Mouse (Mus musculus) small intestine, adult 2 months (tissue): ENCODE data around the gene Fntb. TPM values are rescaled to one million over a fixed set of nuclear protein-coding genes. Genes with fewer than 3 reads are reported as not detected.
A peak's percentile ranks its signal among the peaks of the same experiment; 100 is the strongest.

Experiments used
- H3K27ac ChIP-seq: fragments of 200-500 bp; 2 replicates; pipeline ENCODE4 v1.5.1; 2012; ENCODE audit warnings: low read depth, low read length, control low read depth, inconsistent platforms; ENCODE audit not compliant: insufficient read depth
- H3K27me3 ChIP-seq: fragments of 200-500 bp; 2 replicates; pipeline ENCODE4 v1.6.1; 2012; ENCODE audit warnings: mild to moderate bottlenecking, moderate library complexity, low read length, inconsistent platforms; ENCODE audit not compliant: control insufficient read depth, insufficient read depth
- H3K36me3 ChIP-seq: fragments of 200-500 bp; 2 replicates; pipeline ENCODE4 v1.6.1; 2012; ENCODE audit warnings: mild to moderate bottlenecking, low read length, control low read depth, inconsistent platforms; ENCODE audit not compliant: control insufficient read depth, insufficient read depth
- H3K4me1 ChIP-seq: fragments of 200-500 bp; 2 replicates; pipeline ENCODE4 v1.6.1; 2012; ENCODE audit warnings: low read length, inconsistent platforms, mixed read lengths; ENCODE audit not compliant: control insufficient read depth, insufficient read depth, insufficient read length
- H3K4me3 ChIP-seq: fragments of 200-500 bp; 2 replicates; pipeline ENCODE4 v1.5.1; 2012; ENCODE audit warnings: low read depth, mild to moderate bottlenecking, control low read depth, inconsistent platforms, low read length, moderate library complexity
- CTCF ChIP-seq: fragments of 200-500 bp; IDR thresholded peaks from 2 replicates; pipeline ENCODE4 v1.5.1; 2012; ENCODE audit warnings: low read depth, mild to moderate bottlenecking, control low read depth, inconsistent platforms, low read length, moderate library complexity, mixed read lengths; ENCODE audit not compliant: insufficient replicate concordance, insufficient read length; ENCODE audit errors: extremely low read depth
- POLR2A ChIP-seq: fragments of 200-500 bp; IDR thresholded peaks from 2 replicates; pipeline ENCODE4 v1.6.1; 2012; ENCODE audit warnings: low read depth, mild to moderate bottlenecking, control low read depth, inconsistent platforms, low read length, moderate library complexity
- WGBS: fragments of 180-500 bp; shearing (Covaris S2); methylation state at CpG from one replicate; pipeline ENCODE4 v1.1.7; 2018; 5-methylcytosine and 5-hydroxymethylcytosine counted together
- polyA plus RNA-seq: library from polyadenylated mRNA; depleted of rRNA; stranded (reverse); fragments of >200 nt; gene quantifications from 2 replicates; pipeline ENCODE4 v1.2.3, GENCODE M21; 2012

Gene Fntb
- polyA plus RNA-seq, 1 experiment, result 27.1 TPM

- Histone ChIP-seq H3K4me3 (no peak overlapping the region), H3K4me1 (peaks cover 13% of the 10 kb centered on the region), H3K27me3 (no peaks in the 10 kb centered on the region), H3K27ac (no peak overlapping the region), H3K36me3 (0 out of 2 replicates have a peak, but pooled peaks cover 2% of the 10 kb centered on the region)
- WGBS, result 89% methylated on average over 3 of the region's 3 CpGs
- TF ChIP-seq CTCF, result no peak
- TF ChIP-seq POLR2A, result no peak
Observed at GRCm38 (mm10) chr12:76891160-76891559, 125.8 kb downstream of the Fntb start.

GRCm38 (mm10) chr12:76892910-76893695 lies 127.7 kb downstream of the Fntb start:
- 54% methylated on average over 16 of the region's 16 CpGs for WGBS
- peaks cover 2% of the 10 kb centered on the region; the same call in 1 of the 2 replicates for H3K36me3 ChIP-seq
- TF ChIP-seq POLR2A (no peak), CTCF (no peak)

GRCm38 (mm10) chr12:76894792-76895559 lies 129.6 kb downstream of the Fntb start:
- H3K27ac ChIP-seq, result no peak overlapping the region
- H3K4me1 ChIP-seq, result peaks cover 9% of the 10 kb centered on the region
- H3K4me3 ChIP-seq, result no peak overlapping the region
- H3K27me3 ChIP-seq, result no peaks in the 10 kb centered on the region
- peaks cover 7% of the 10 kb centered on the region; the same call in 1 of the 2 replicates for H3K36me3 ChIP-seq
- WGBS, result 86% methylated on average over 10 of the region's 10 CpGs
- TF ChIP-seq POLR2A (no peak), CTCF (no peak)

More at GRCm38 (mm10) chr12:76892910-76893695, 127.7 kb downstream of the Fntb start:
- H3K27ac ChIP-seq, result peak overlapping the region; percentile 30
- peaks cover 10% of the 10 kb centered on the region for H3K4me1 ChIP-seq
- no peaks in the 10 kb centered on the region for H3K27me3 ChIP-seq
- no peak overlapping the region for H3K4me3 ChIP-seq

GRCm38 (mm10) chr12:76895777-76896176 lies 130.4 kb downstream of the Fntb start:
- H3K36me3 ChIP-seq, result peaks cover 7% of the 10 kb centered on the region; the same call in 1 of the 2 replicates
- peaks cover 5% of the 10 kb centered on the region for H3K4me1 ChIP-seq
- no peaks in the 10 kb centered on the region for H3K27me3 ChIP-seq
- no peak overlapping the region for H3K4me3 ChIP-seq
- no peak for TF ChIP-seq CTCF
- no peak for TF ChIP-seq POLR2A
- WGBS, result 79% methylated on average over 7 of the region's 7 CpGs
- H3K27ac ChIP-seq, result no peak overlapping the region

- H3K4me1 ChIP-seq, result peaks cover 5% of the 10 kb centered on the region
- 93% methylated on average over 4 of the region's 4 CpGs for WGBS
- no peak overlapping the region for H3K27ac ChIP-seq
- H3K36me3 ChIP-seq, result peaks cover 7% of the 10 kb centered on the region; the same call in 1 of the 2 replicates
- H3K27me3 ChIP-seq, result no peaks in the 10 kb centered on the region
- TF ChIP-seq CTCF (no peak), POLR2A (no peak)
- no peak overlapping the region for H3K4me3 ChIP-seq
Observed at GRCm38 (mm10) chr12:76896566-76896965, 131.2 kb downstream of the Fntb start.

- WGBS, result 91% methylated on average over 10 of the region's 10 CpGs
- Histone ChIP-seq H3K36me3 (peaks cover 5% of the 10 kb centered on the region; the same call in 1 of the 2 replicates), H3K27me3 (no peaks in the 10 kb centered on the region), H3K27ac (no peak overlapping the region), H3K4me3 (no peak overlapping the region), H3K4me1 (peaks cover 5% of the 10 kb centered on the region)
- TF ChIP-seq CTCF (no peak), POLR2A (no peak)
Observed at GRCm38 (mm10) chr12:76897006-76897405, 131.6 kb downstream of the Fntb start.

GRCm38 (mm10) chr12:76898141-76898540 lies 132.8 kb downstream of the Fntb start:
- H3K4me3 ChIP-seq, result no peak overlapping the region
- peaks cover 5% of the 10 kb centered on the region; the same call in 1 of the 2 replicates for H3K36me3 ChIP-seq
- peaks cover 5% of the 10 kb centered on the region for H3K4me1 ChIP-seq
- H3K27me3 ChIP-seq, result no peaks in the 10 kb centered on the region
- TF ChIP-seq POLR2A, result no peak
- no peak for TF ChIP-seq CTCF
- H3K27ac ChIP-seq, result no peak overlapping the region
